Comparison of ENCODE assay signal across 11 mouse cellular contexts in the genomic region with DNA sequence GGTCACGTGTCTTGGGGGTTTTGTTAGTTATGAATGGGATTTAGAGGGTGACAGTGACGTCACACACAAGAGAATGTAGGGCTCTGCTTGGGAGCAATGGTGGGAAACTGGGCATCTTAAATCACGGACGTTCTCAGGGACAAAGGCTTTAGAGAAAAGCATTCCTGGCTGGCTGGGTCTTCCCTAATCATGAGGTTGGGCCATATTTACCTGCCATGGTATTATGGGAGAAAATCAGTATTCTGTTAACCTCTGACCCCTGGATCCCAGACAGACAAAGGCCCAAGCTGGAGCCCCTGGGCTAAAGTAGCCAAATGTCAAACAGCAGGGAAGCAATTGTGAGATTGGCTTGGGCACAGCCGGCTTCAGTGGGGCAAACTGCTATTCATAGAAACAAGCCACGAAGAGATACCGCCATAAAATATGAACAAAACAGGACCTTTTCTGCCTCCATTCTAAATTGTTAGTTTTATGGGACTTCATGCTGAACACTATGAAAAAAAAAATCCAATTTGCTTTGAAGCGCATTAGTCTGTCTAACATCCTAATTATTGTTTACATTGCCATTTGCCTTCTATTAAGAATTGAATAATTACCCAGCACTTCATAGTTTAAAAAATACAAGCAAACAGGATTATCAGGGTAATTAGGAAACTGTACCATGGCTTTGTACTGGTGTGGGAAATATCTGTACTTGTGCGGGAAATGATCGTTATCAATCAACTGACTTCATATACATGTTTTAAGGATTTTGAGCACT. TPM values are rescaled to one million over a fixed set of nuclear protein-coding genes. Genes with fewer than 3 reads are reported as not detected.
DNase-seq lines count a peak whose midpoint lies in the region; ATAC-seq and TF ChIP-seq lines count a peak whose summit lies in the region.
"Had no signal": no experiment of that assay in that cellular context is flagged by ENCODE, and none has a peak within 500 bp of the region (broad histone marks: within the 10 kb centered on the region; RNA-seq: fewer than 3 reads in every experiment).

No protein-coding gene starts in this region.

- 20% methylated on average over 10 of the region's 10 CpGs for WGBS in embryonic facial prominence, embryonic 11.5 days
- 17% methylated on average over 10 of the region's 10 CpGs for WGBS in embryonic facial prominence, embryonic 10.5 days
- 19% methylated on average over 10 of the region's 10 CpGs for WGBS in hindbrain, embryonic 13.5 days
- 24% methylated on average over 10 of the region's 10 CpGs for WGBS in neural tube, embryonic 11.5 days

- H3K9ac ChIP-seq in embryonic facial prominence, embryonic 11.5 days (replicated peaks; ENCODE audit: low read length): no peak overlapping the region
- no peak overlapping the region for H3K9ac ChIP-seq in hindbrain, embryonic 13.5 days
- H3K9ac ChIP-seq in neural tube, embryonic 11.5 days (ENCODE audit: low read length): no peak overlapping the region
- H3K9ac ChIP-seq: liver, embryonic 14.5 days had no signal

- no peaks in the 10 kb centered on the region for H3K27me3 ChIP-seq in embryonic facial prominence, embryonic 11.5 days (ENCODE audit: control insufficient read depth, insufficient read depth, low read length)
- H3K27me3 ChIP-seq in embryonic facial prominence, embryonic 10.5 days (replicated peaks; ENCODE audit: low read depth, poor library complexity, severe bottlenecking): 0 out of 2 replicates have a peak, but pooled peaks cover 4% of the 10 kb centered on the region
- no peaks in the 10 kb centered on the region for H3K27me3 ChIP-seq in hindbrain, embryonic 13.5 days
- no peaks in the 10 kb centered on the region for H3K27me3 ChIP-seq in neural tube, embryonic 11.5 days (ENCODE audit: control insufficient read depth, insufficient read depth, low read length)

- no peak for TF ChIP-seq CTCF in embryonic fibroblast, embryonic 13.5 days (IDR thresholded peaks at IDR 0.05; ENCODE audit: borderline replicate concordance, insufficient read depth, low read length)

- TF ChIP-seq POLR2A in embryonic fibroblast, embryonic 13.5 days (IDR thresholded peaks at IDR 0.05; ENCODE audit: low read depth, low read length): no peak

- no peak overlapping the region for H3K4me2 ChIP-seq in embryonic facial prominence, embryonic 11.5 days (ENCODE audit: low read depth, low read length)
- H3K4me2 ChIP-seq in hindbrain, embryonic 13.5 days: peak overlapping the region; percentile 27
- peak overlapping the region; percentile 13; the same call in 1 of the 2 replicates for H3K4me2 ChIP-seq in neural tube, embryonic 11.5 days (ENCODE audit: low read depth)

- H3K4me3 ChIP-seq in embryonic facial prominence, embryonic 11.5 days (ENCODE audit: low read depth, low read length): no peak overlapping the region
- no peak overlapping the region for H3K4me3 ChIP-seq in embryonic facial prominence, embryonic 10.5 days
- H3K4me3 ChIP-seq in embryonic fibroblast, embryonic 13.5 days (ENCODE audit: insufficient read depth, low read length): no peak overlapping the region
- no peak overlapping the region for H3K4me3 ChIP-seq in hindbrain, embryonic 13.5 days
- H3K4me3 ChIP-seq in neural tube, embryonic 11.5 days (ENCODE audit: low read depth, low read length): no peak overlapping the region

- H3K4me1 ChIP-seq in embryonic facial prominence, embryonic 11.5 days (ENCODE audit: control insufficient read depth, insufficient read depth, low read length): peaks cover 4% of the 10 kb centered on the region
- H3K4me1 ChIP-seq in embryonic facial prominence, embryonic 10.5 days: peaks cover 80% of the 10 kb centered on the region
- H3K4me1 ChIP-seq in embryonic fibroblast, embryonic 13.5 days (ENCODE audit: control insufficient read depth, insufficient read depth, low read length): peaks cover 15% of the 10 kb centered on the region
- peaks cover 69% of the 10 kb centered on the region for H3K4me1 ChIP-seq in hindbrain, embryonic 13.5 days (replicated peaks)
- peaks cover 36% of the 10 kb centered on the region for H3K4me1 ChIP-seq in neural tube, embryonic 11.5 days (ENCODE audit: control insufficient read depth, insufficient read depth, low read length)

- DNase-seq in embryonic facial prominence, embryonic 11.5 days (ENCODE audit: low spot score): peak; percentile 21
- no peak for DNase-seq in embryonic facial prominence, embryonic 10.5 days (ENCODE audit: low spot score)
- DNase-seq in neural tube, embryonic 11.5 days (ENCODE audit: low spot score): peak; percentile 71
- no peak for DNase-seq in yolk sac, embryonic 10.5 days (ENCODE audit: low spot score)
- no peak for DNase-seq in testis, postnatal 10 days (ENCODE audit: low spot score)
- no peak for DNase-seq in urinary bladder, postnatal 36 days (ENCODE audit: low spot score in 2 of 2)
- DNase-seq: adrenal gland, postnatal 14 days; kidney, adult 11 months had no signal

- H3K27ac ChIP-seq in embryonic facial prominence, embryonic 11.5 days (replicated peaks; ENCODE audit: low read depth, low read length): no peak overlapping the region
- H3K27ac ChIP-seq in embryonic facial prominence, embryonic 10.5 days (replicated peaks): no peak overlapping the region; the same call in 1 of the 2 replicates
- peak overlapping the region; percentile 61; the same call in 1 of the 2 replicates for H3K27ac ChIP-seq in embryonic fibroblast, embryonic 13.5 days (ENCODE audit: insufficient read depth, low read length)
- H3K27ac ChIP-seq in hindbrain, embryonic 13.5 days: peak overlapping the region; percentile 79; the same call in 1 of the 2 replicates
- H3K27ac ChIP-seq in neural tube, embryonic 11.5 days (ENCODE audit: low read depth, low read length): no peak overlapping the region
- H3K27ac ChIP-seq: liver, embryonic 14.5 days had no signal

- H3K9me3 ChIP-seq in embryonic facial prominence, embryonic 11.5 days (replicated peaks; ENCODE audit: control insufficient read depth, low read length): no peaks in the 10 kb centered on the region
- H3K9me3 ChIP-seq in embryonic facial prominence, embryonic 10.5 days: no peaks in the 10 kb centered on the region
- H3K9me3 ChIP-seq in hindbrain, embryonic 13.5 days: no peaks in the 10 kb centered on the region
- no peaks in the 10 kb centered on the region for H3K9me3 ChIP-seq in neural tube, embryonic 11.5 days (ENCODE audit: control insufficient read depth, low read length)

- no peak for ATAC-seq in embryonic facial prominence, embryonic 11.5 days (replicated peaks; ENCODE audit: insufficient number of reproducible peaks, low FRiP score, low TSS enrichment, low read depth)
- ATAC-seq in hindbrain, embryonic 13.5 days (ENCODE audit: low FRiP score): no peak
- ATAC-seq in neural tube, embryonic 11.5 days (ENCODE audit: insufficient read depth, low FRiP score, low TSS enrichment): peak; percentile 63; the same call in 1 of the 2 replicates

- no peaks in the 10 kb centered on the region; the same call in 1 of the 2 replicates for H3K36me3 ChIP-seq in embryonic facial prominence, embryonic 11.5 days (replicated peaks; ENCODE audit: control insufficient read depth, insufficient read depth, low read depth, low read length)
- peaks cover 27% of the 10 kb centered on the region for H3K36me3 ChIP-seq in embryonic facial prominence, embryonic 10.5 days (replicated peaks)
- H3K36me3 ChIP-seq in hindbrain, embryonic 13.5 days: no peaks in the 10 kb centered on the region
- no peaks in the 10 kb centered on the region for H3K36me3 ChIP-seq in neural tube, embryonic 11.5 days (ENCODE audit: control insufficient read depth, insufficient read depth, low read length)

RNA-seq across cellular contexts. Expression of a gene that starts 19.7 kb away (rescaled TPM):
- 28.8 and 30.4 TPM in 2 replicates for polyA plus RNA-seq in embryonic facial prominence, embryonic 11.5 days (2014; fragmentation: Nextera tagmentation; extraction: Ambion mirVana)
- 26.2 and 29.1 TPM in 2 replicates for polyA plus RNA-seq in embryonic facial prominence, embryonic 10.5 days (2016; fragmentation: Nextera tagmentation; extraction: Ambion mirVana)
- 20.9 and 26.4 TPM in 2 replicates for polyA plus RNA-seq in embryonic fibroblast, embryonic 13.5 days (2011; ENCODE audit: insufficient read length, low read depth, missing spikeins)
- 37.3 and 39.1 TPM in 2 replicates for polyA plus RNA-seq in hindbrain, embryonic 13.5 days (2015; fragmentation: Nextera tagmentation; extraction: Ambion mirVana)
- polyA plus RNA-seq in neural tube, embryonic 11.5 days (2014; fragmentation: Nextera tagmentation; extraction: Ambion mirVana): 23.1 and 26.6 TPM in 2 replicates

Comparison
In these comparisons a context has a peak if more than half of its experiments do, and no peak if none do; other contexts are left out.
1. DNase-seq: peak in embryonic facial prominence, embryonic 11.5 days (single experiment) and neural tube, embryonic 11.5 days (single experiment); none in embryonic facial prominence, embryonic 10.5 days (single experiment), yolk sac, embryonic 10.5 days (single experiment), testis, postnatal 10 days (single experiment) and urinary bladder, postnatal 36 days (0 of 2).
2. H3K27ac ChIP-seq: peak in embryonic fibroblast, embryonic 13.5 days (single experiment) and hindbrain, embryonic 13.5 days (single experiment); none in embryonic facial prominence, embryonic 11.5 days (single experiment), embryonic facial prominence, embryonic 10.5 days (single experiment) and neural tube, embryonic 11.5 days (single experiment).